Mouse (Mus musculus) midbrain, embryonic 15.5 days (tissue): ENCODE data around the gene Smad5. TPM values are rescaled to one million over a fixed set of nuclear protein-coding genes. Genes with fewer than 3 reads are reported as not detected.

ENCODE experiments used
- polyA plus RNA-seq: library from polyadenylated mRNA; unstranded; fragments of >200 nt; fragmentation: Nextera tagmentation; extraction: Ambion mirVana; gene quantifications from 2 replicates; pipeline ENCODE4 v1.2.1, GENCODE M21; 2015

Gene Smad5
- polyA plus RNA-seq, 1 experiment from 2014 or later: 21.2 TPM

Other genes starting within 250 kb of the Smad5 start
- not detected in 2 replicates for gene Il9, start 220.8 kb upstream of the Smad5 start, polyA plus RNA-seq
- 2.4 and 2.7 TPM in 2 replicates for gene Fbxl21, start 180.5 kb upstream of the Smad5 start, polyA plus RNA-seq
- gene Lect2, start 154.5 kb upstream of the Smad5 start, polyA plus RNA-seq: not detected in 2 replicates
- gene Tgfbi, start 93.5 kb upstream of the Smad5 start, polyA plus RNA-seq: 3.6 and 4.4 TPM in 2 replicates
- 2.7 and 3.1 TPM in 2 replicates for gene Gm45623, start 50.8 kb downstream of the Smad5 start, polyA plus RNA-seq
- gene Trpc7, start 193.0 kb downstream of the Smad5 start, polyA plus RNA-seq: 5.0 and 5.9 TPM in 2 replicates